Mouse (Mus musculus): ENCODE results near the gene Camta1.

The Camta1 gene

GRCm38 (mm10) chr4:151618420-151619310 is 243.0 kb downstream of the Camta1 start:
- in situ Hi-C loops (cut with MboI, MseI): no loop called here

GRCm38 (mm10) chr4:151611621-151612020 is 250.1 kb downstream of the Camta1 start:
- in situ Hi-C loops (cut with MboI, MseI): loop anchor here in 1 of 2 experiments (5.0 kb wide), 1 partner anchor 49 kb away; no protein-coding TSS in a partner anchor

GRCm38 (mm10) chr4:151610266-151610665 is 251.4 kb downstream of the Camta1 start:
- in situ Hi-C loops (cut with MboI, MseI): loop anchor here in 1 of 2 experiments (5.0 kb wide), 1 partner anchor 48 kb away; no protein-coding TSS in a partner anchor

GRCm38 (mm10) chr4:151604907-151605306 is 256.8 kb downstream of the Camta1 start:
- in situ Hi-C loops (cut with MboI, MseI): no loop called here

GRCm38 (mm10) chr4:151604481-151604880 is 257.2 kb downstream of the Camta1 start:
- in situ Hi-C loops (cut with MboI, MseI): no loop called here

GRCm38 (mm10) chr4:151603586-151603985 is 258.1 kb downstream of the Camta1 start:
- in situ Hi-C loops (cut with MboI, MseI): no loop called here

GRCm38 (mm10) chr4:151595116-151595515 is 266.6 kb downstream of the Camta1 start:
- in situ Hi-C loops (cut with MboI, MseI): no loop called here

- in situ Hi-C loops (cut with MboI, MseI): no loop called here
Measured at GRCm38 (mm10) chr4:151593042-151593441, 268.6 kb downstream of the Camta1 start.

GRCm38 (mm10) chr4:151586074-151586473 is 275.6 kb downstream of the Camta1 start:
- in situ Hi-C loops (cut with MboI, MseI): loop anchor here in 1 of 2 experiments (10.0 kb wide), 1 partner anchor 391 kb away; no protein-coding TSS in a partner anchor

- in situ Hi-C loops (cut with MboI, MseI): no loop called here
Measured at GRCm38 (mm10) chr4:151577961-151578360, 283.7 kb downstream of the Camta1 start.

GRCm38 (mm10) chr4:151576291-151577108 is 285.2 kb downstream of the Camta1 start:
- in situ Hi-C loops (cut with MboI, MseI): no loop called here

GRCm38 (mm10) chr4:151572716-151573115 is 289.0 kb downstream of the Camta1 start:
- in situ Hi-C loops (cut with MboI, MseI): no loop called here

- in situ Hi-C loops (cut with MboI, MseI): no loop called here
Measured at GRCm38 (mm10) chr4:151569586-151569985, 292.1 kb downstream of the Camta1 start.

GRCm38 (mm10) chr4:151568887-151569286 is 292.8 kb downstream of the Camta1 start:
- in situ Hi-C loops (cut with MboI, MseI): no loop called here

- in situ Hi-C loops (cut with MboI, MseI): no loop called here
Measured at GRCm38 (mm10) chr4:151567105-151567504, 294.6 kb downstream of the Camta1 start.

- in situ Hi-C loops (cut with MboI, MseI): no loop called here
Measured at GRCm38 (mm10) chr4:151555505-151555904, 306.2 kb downstream of the Camta1 start.

- in situ Hi-C loops (cut with MboI, MseI): no loop called here
Measured at GRCm38 (mm10) chr4:151549523-151549922, 312.2 kb downstream of the Camta1 start.

GRCm38 (mm10) chr4:151545452-151545851 is 316.2 kb downstream of the Camta1 start:
- in situ Hi-C loops (cut with MboI, MseI): no loop called here

GRCm38 (mm10) chr4:151544191-151544590 is 317.5 kb downstream of the Camta1 start:
- in situ Hi-C loops (cut with MboI, MseI): no loop called here

- in situ Hi-C loops (cut with MboI, MseI): no loop called here
Measured at GRCm38 (mm10) chr4:151540546-151540945, 321.1 kb downstream of the Camta1 start.

- in situ Hi-C loops (cut with MboI, MseI): loop anchor here in 1 of 2 experiments (10.0 kb wide), 1 partner anchor 975 kb away; no protein-coding TSS in a partner anchor
Measured at GRCm38 (mm10) chr4:151539881-151540280, 321.8 kb downstream of the Camta1 start.

- in situ Hi-C loops (cut with MboI, MseI): loop anchor here in 1 of 2 experiments (10.0 kb wide), 1 partner anchor 976 kb away; no protein-coding TSS in a partner anchor
Measured at GRCm38 (mm10) chr4:151539167-151539525, 322.5 kb downstream of the Camta1 start.

Data from T-helper 17 cell (primary cell).